Mouse (Mus musculus) heart, postnatal 0 days (tissue): ENCODE results near the gene Raver2. TPM values are rescaled to one million over a fixed set of nuclear protein-coding genes. Genes with fewer than 3 reads are reported as not detected.
A peak's percentile ranks its signal among the peaks of the same experiment; 100 is the strongest.

ENCODE experiments used
- ATAC-seq: fragments of 200-750 bp; cut with Nextera tagmentation; 2 replicates; pipeline ENCODE4 v1.8.0; 2017; ENCODE audit warnings: low read depth, moderate number of reproducible peaks, moderate library complexity; ENCODE audit not compliant: insufficient read depth
- DNase-seq: peaks from one replicate; pipeline ENCODE4 v3.0.0-alpha.2; 2016; ENCODE audit warnings: low spot score
- H3K27ac ChIP-seq: fragments of 300-500 bp; sonication (generic); 2 replicates; pipeline ENCODE4 v1.5.1; 2014; ENCODE audit warnings: low read depth, mild to moderate bottlenecking
- H3K27me3 ChIP-seq: fragments of 300-500 bp; sonication (generic); 2 replicates; pipeline ENCODE4 v1.6.1; 2014; ENCODE audit warnings: low read length, mixed read lengths; ENCODE audit not compliant: control insufficient read depth, insufficient read depth
- H3K36me3 ChIP-seq: fragments of 300-500 bp; sonication (generic); replicated peaks from 2 replicates; pipeline ENCODE4 v1.6.1; 2014; ENCODE audit warnings: low read length, mixed read lengths; ENCODE audit not compliant: control insufficient read depth, insufficient read depth
- H3K4me1 ChIP-seq: fragments of 300-500 bp; sonication (generic); 2 replicates; pipeline ENCODE4 v1.6.1; 2014; ENCODE audit warnings: antibody characterized with exemption; ENCODE audit not compliant: control insufficient read depth, insufficient read depth
- H3K4me2 ChIP-seq: fragments of 300-500 bp; sonication (generic); 2 replicates; pipeline ENCODE4 v1.6.1; 2014; ENCODE audit warnings: low read depth, mild to moderate bottlenecking, low read length, moderate library complexity
- H3K4me3 ChIP-seq: fragments of 300-500 bp; sonication (generic); 2 replicates; pipeline ENCODE4 v1.5.1; 2014; ENCODE audit warnings: low read depth, low read length
- H3K9ac ChIP-seq: fragments of 300-500 bp; sonication (generic); replicated peaks from 2 replicates; pipeline ENCODE4 v1.6.1; 2014; ENCODE audit warnings: low read depth, low read length, mixed read lengths
- H3K9me3 ChIP-seq: fragments of 300-500 bp; sonication (generic); replicated peaks from 2 replicates; pipeline ENCODE4 v1.6.1; 2016; ENCODE audit warnings: low read length; ENCODE audit not compliant: control insufficient read depth
- CTCF ChIP-seq: IDR thresholded peaks from 2 replicates; pipeline ENCODE4 v1.5.1; 2016; ENCODE audit warnings: antibody characterized with exemption, control low read depth, low read depth
- EP300 ChIP-seq: IDR thresholded peaks from 2 replicates; pipeline ENCODE4 v1.6.1; 2016; ENCODE audit warnings: antibody characterized with exemption, low read depth
- WGBS: fragments of 180-500 bp; shearing (Covaris S2); extraction: QIAGEN DNeasy Blood & Tissue Kit; methylation state at CpG from one replicate; pipeline ENCODE4 v1.1.7; 2014; 5-methylcytosine and 5-hydroxymethylcytosine counted together
- polyA plus RNA-seq: library from polyadenylated mRNA; unstranded; fragments of >200 nt; fragmentation: Nextera tagmentation; extraction: Ambion mirVana; gene quantifications from 2 replicates; pipeline ENCODE4 v1.2.1, GENCODE M21; 2015
- total RNA-seq: library from RNA; depleted of rRNA; stranded (reverse); fragments of >200 nt; gene quantifications from 2 replicates; pipeline ENCODE4 v1.2.3, GENCODE M21; 2014; ENCODE audit warnings: low replicate concordance

The Raver2 gene
- total and polyA plus RNA-seq, 2 experiments from 2014 or later: 1.7 to 4.0 TPM

GRCm38 (mm10) chr4:101185216-101185615, 116.4 kb downstream of the Raver2 start:
- DNase-seq (no peak), ATAC-seq (no peak)
- H3K4me1 ChIP-seq: no peaks in the 10 kb centered on the region; the same call in 1 of the 2 replicates
- H3K9me3 ChIP-seq: no peaks in the 10 kb centered on the region
- H3K4me2 ChIP-seq: no peak overlapping the region
- no peak overlapping the region for H3K9ac ChIP-seq
- peak overlapping the region; percentile 45; the same call in 1 of the 2 replicates for H3K27ac ChIP-seq
- WGBS: 52% methylated on average over 3 of the region's 3 CpGs
- peaks cover 56% of the 10 kb centered on the region for H3K36me3 ChIP-seq
- H3K4me3 ChIP-seq: no peak overlapping the region
- TF ChIP-seq EP300 (no peak), CTCF (no peak)
- H3K27me3 ChIP-seq: no peaks in the 10 kb centered on the region

GRCm38 (mm10) chr4:101186591-101186990, 117.8 kb downstream of the Raver2 start:
- Histone ChIP-seq H3K4me1 (no peaks in the 10 kb centered on the region; the same call in 1 of the 2 replicates), H3K27me3 (no peaks in the 10 kb centered on the region), H3K9me3 (no peaks in the 10 kb centered on the region), H3K27ac (no peak overlapping the region), H3K4me2 (no peak overlapping the region), H3K4me3 (no peak overlapping the region), H3K36me3 (peaks cover 58% of the 10 kb centered on the region), H3K9ac (no peak overlapping the region)
- no peak for DNase-seq
- no peak for ATAC-seq
- TF ChIP-seq CTCF (no peak), EP300 (no peak)
- 75% methylated on average over 5 of the region's 5 CpGs for WGBS

- no peak overlapping the region for H3K4me3 ChIP-seq
- peaks cover 53% of the 10 kb centered on the region for H3K36me3 ChIP-seq
- no peak overlapping the region for H3K9ac ChIP-seq
- H3K4me1 ChIP-seq: peaks cover under 1% of the 10 kb centered on the region; the same call in 1 of the 2 replicates
- 80% methylated on average over 4 of the region's 4 CpGs for WGBS
- peak overlapping the region; percentile 41; the same call in 1 of the 2 replicates for H3K27ac ChIP-seq
- no peak overlapping the region for H3K4me2 ChIP-seq
- H3K27me3 ChIP-seq: no peaks in the 10 kb centered on the region
- no peaks in the 10 kb centered on the region for H3K9me3 ChIP-seq
- no peak for DNase-seq
- no peak for ATAC-seq
- TF ChIP-seq CTCF (no peak), EP300 (no peak)
Observed at GRCm38 (mm10) chr4:101187381-101187780, 118.6 kb downstream of the Raver2 start.

GRCm38 (mm10) chr4:101192241-101192976, 123.6 kb downstream of the Raver2 start:
- Histone ChIP-seq H3K9ac (no peak overlapping the region), H3K4me2 (no peak overlapping the region), H3K27ac (no peak overlapping the region), H3K4me3 (no peak overlapping the region), H3K4me1 (peaks cover 8% of the 10 kb centered on the region), H3K36me3 (peaks cover 22% of the 10 kb centered on the region), H3K27me3 (no peaks in the 10 kb centered on the region), H3K9me3 (no peaks in the 10 kb centered on the region)
- WGBS: 83% methylated on average over 5 of the region's 5 CpGs
- ATAC-seq (no peak), DNase-seq (no peak)
- TF ChIP-seq EP300 (no peak), CTCF (no peak)

DNA sequence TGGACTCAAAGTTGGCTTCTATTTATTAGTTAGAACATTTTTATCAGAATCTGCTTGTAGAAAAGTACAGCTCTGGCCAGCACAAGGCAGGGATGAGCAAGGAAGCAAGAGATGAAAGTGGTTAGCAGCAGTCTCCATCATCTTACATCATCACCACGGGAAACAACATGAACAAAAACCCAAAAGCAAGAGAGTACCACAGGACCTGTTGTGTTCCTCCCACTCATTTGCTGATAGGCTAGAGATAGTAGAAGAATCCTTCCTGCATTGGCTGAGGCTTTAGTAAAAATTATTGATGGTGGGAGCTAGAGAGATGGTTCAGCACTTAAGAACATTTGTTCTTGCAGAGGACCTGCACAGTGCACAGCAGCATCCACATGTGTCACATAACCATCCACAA, 125.4 kb downstream of the Raver2 start:
- 60% methylated on average over 1 of the region's 1 CpGs for WGBS

More for the DNA sequence above, 125.4 kb downstream of the Raver2 start:
- Histone ChIP-seq H3K36me3 (peaks cover 10% of the 10 kb centered on the region), H3K4me2 (no peak overlapping the region), H3K27ac (no peak overlapping the region), H3K4me3 (no peak overlapping the region), H3K9ac (no peak overlapping the region), H3K27me3 (no peaks in the 10 kb centered on the region), H3K9me3 (no peaks in the 10 kb centered on the region), H3K4me1 (peaks cover 10% of the 10 kb centered on the region)
- ATAC-seq (no peak), DNase-seq (no peak)
- TF ChIP-seq CTCF (no peak), EP300 (no peak)
